Mouse (Mus musculus) ovary, postnatal 10 days (tissue): ENCODE results near the gene Rbfox3.

Experiments used
- DNase-seq: peaks from one replicate; pipeline ENCODE4 v3.0.0; 2022; ENCODE audit warnings: low spot score

The Rbfox3 gene

DNA sequence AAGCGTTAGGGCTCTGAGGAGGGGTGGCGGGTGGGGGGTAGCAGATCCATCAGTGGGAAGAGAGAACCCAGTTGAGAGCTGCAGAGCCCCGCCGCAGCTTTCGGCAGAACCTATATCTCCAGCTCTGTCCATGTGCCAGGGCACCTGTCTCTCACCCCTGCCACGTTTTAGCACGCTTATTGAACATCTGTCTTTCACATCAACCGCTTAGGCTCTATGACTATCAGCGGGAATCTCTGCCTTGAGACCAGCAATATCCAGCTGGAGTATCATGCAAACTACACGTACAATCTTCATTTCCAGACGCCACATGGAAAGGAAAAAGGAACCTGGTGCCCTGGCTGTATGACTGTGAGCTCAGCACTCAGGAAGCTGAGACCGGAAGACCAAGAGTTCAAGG lies 182.6 kb downstream of the Rbfox3 start:
- DNase-seq, result no peak

DNA sequence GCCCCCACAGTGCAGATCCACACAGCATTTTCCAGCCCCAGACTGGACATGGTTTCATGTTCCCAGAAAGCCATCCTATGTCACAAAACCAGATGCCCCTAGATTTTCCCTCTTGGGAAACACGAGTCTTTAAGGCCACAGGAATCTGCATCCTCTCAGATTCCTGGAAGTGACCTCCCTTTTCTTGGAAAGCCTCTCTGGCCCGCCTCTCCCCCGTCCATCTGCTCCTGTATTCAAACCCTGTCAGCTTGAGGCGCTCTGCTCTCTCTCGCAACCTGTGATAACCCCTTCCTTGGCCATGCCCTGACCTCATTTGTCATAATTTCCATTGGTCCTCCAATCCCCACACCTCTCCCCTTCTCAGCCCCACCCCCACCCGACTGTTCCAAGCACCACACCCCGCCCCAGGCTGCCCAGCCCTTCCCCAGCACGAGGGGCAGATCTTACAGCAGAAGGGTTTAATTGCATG lies 183.3 kb downstream of the Rbfox3 start:
- no peak for DNase-seq

DNA sequence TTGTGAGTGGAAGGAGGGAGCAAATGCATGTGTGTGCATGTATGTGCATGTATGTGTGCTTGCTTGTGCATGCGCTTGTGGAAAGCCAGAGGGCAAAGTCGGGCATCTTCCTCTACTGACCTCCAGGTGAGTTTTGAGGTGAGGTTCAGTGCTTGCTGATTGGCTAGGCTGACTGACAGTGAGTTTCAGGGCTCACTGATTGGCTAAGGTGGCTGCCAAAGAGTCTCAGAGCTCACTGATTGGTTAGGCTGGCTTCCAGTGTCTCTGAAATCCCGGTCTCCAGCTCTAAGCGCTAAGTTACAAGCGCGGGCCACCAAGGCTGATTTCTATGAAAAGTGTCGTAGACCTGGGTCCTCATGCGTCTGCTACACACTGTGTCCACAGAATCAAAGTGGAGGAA lies 185.0 kb downstream of the Rbfox3 start:
- no peak for DNase-seq

DNA sequence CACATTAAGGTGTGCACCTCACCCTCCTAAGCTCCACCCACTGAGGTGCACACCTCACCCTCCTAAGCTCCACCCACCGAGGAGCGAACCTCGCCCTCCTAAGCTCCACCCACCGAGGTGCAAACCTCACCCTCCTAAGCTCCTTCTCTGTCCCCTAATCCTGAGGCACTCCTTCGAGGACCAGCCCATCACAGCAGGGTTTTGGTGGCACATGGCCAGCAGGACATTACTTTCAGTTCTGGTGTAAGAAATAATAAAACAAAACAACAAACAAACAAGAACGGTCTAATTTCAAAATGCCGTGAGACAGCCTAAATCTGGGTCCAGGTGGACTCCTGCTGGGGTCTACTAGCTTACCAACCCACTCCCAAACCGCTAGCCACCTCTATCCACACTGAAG lies 187.0 kb downstream of the Rbfox3 start:
- DNase-seq, result no peak

DNA sequence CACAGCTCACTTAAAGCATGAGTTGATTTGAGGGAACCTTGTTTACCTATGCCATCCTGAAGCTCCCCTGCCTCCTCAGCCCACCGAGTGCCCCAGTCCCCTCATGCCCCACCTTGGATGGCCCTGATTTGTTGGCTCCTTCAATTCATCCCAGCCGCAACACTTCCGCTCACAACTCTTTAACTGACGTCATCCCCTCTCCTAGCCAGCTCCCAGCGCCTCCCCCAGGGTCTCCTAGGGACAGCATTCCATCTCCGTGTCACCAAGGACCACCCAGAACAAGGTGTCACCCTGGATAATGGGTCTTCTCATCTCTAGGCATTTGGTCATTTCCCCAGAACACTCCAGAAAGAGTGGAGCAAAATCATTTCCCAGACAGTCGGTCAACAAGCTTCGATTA lies 188.2 kb downstream of the Rbfox3 start:
- DNase-seq, result no peak

DNA sequence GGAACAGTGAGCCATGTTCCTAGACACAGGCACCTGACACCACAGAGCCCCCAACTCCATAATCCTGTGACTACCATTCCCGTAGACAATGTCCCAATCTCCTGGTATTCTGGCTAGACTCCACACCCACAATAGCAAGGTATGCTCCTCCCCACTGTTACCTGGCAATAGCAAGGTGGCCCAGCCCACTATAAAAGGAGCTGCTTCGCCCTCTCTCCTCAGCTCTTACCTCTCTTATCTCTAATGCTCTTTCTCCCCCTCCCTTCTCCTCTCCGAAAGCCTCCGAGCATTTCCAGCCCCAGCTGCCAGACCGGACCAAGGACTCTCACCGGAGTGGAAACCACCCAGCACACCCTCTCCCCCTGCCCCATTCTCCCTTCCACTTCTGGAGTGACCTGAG lies 189.5 kb downstream of the Rbfox3 start:
- DNase-seq, result no peak

DNA sequence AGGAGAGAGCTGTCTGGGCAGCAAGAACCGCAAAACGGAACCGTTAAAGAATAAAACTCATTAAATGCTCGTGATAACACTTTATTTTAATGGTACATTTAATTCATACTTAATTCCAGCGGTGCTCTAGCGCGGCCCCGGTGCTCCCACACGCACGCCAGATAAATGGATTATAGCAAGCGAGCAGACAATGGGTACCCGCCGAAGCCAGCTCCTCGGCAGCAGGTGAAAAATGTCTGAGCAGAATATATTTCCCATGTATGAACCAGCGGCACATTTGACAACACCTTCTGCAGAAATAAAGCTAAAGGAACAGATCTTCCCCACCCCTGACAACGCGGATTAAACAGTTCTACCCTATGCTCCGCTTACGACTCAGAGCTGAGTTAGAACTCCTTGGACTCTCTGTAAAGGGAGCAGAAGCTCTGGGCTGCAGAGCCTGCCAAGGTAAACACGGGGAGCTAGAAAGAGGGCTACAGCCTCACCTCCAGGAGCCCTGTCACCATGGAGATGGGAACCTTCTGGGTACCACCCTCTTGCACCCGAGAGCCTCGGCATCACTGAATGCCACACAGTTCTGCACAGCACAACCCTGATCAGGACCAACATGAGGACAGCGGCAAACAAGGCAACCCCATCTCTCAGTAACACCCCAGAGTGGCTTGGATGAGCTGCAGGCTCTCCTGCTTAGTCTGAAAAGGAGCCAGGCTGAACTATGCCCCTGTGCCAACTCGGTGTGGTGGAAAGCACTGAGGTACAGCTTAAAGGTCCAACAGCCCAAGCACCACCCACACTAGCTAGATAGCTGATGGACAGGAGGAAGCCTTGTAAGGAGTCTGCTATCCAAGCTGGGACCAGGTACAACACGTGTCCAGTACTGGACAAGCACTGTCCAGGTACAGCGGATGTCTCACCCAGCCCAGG lies 196.5 kb downstream of the Rbfox3 start:
- no peak for DNase-seq

DNA sequence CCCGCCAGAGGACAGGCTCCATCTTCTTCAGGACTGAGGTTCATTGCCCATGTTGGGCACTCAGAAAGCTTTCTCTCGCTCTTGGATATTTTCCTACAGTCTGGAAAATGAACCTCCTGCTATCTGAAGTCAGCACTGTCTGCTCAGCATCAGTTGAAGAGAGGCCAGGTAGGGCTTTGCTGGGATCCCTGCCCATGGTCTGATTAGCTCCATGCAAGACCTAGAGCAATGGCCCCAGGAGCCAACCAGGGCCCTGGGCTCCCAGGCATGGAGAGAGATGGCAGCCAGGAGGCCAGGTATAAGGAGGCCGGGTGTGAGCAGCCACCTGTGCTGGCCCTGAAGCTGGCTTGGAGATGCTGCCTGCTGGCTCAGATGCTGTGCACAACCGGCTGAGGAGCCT lies 198.6 kb downstream of the Rbfox3 start:
- DNase-seq, result no peak

DNA sequence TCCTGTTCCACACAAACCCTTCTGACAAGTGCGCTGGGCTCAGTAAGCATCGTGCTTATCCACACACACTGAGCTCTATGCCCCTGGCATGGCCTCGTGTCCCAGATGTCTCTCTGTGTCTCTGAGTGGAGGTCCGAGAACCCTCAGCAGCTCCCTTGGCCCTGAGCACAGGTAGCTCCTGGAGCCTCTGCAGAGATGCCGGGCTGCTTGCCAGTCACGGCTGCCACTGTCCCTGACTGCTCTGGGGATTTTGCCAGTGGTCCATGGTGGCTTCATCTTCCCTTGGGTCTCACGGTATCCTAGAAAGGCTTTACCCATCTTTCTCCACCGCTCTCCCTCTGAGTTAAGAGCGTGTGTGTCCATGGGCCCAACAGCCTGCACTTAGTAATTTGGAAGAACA lies 199.3 kb downstream of the Rbfox3 start:
- no peak for DNase-seq

DNA sequence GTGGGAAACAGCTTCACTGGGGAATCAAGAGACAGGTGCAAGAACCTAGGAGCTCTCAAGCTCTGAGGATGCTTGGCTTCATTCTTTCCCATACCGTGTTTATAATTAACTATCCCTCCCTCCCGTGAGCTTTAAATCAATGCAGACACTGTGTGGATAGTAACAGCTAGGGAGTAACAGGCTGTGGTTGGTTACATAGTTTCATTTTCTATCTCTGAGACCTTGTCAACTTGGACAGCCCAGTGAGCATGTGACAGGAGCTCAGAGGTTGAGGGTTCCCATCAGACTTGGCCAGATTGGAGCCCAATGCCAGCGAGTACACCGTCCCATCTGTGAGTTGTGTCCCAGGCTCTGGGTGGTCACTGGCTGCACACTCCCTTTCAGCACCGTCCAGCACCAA lies 201.4 kb downstream of the Rbfox3 start:
- DNase-seq, result no peak

DNA sequence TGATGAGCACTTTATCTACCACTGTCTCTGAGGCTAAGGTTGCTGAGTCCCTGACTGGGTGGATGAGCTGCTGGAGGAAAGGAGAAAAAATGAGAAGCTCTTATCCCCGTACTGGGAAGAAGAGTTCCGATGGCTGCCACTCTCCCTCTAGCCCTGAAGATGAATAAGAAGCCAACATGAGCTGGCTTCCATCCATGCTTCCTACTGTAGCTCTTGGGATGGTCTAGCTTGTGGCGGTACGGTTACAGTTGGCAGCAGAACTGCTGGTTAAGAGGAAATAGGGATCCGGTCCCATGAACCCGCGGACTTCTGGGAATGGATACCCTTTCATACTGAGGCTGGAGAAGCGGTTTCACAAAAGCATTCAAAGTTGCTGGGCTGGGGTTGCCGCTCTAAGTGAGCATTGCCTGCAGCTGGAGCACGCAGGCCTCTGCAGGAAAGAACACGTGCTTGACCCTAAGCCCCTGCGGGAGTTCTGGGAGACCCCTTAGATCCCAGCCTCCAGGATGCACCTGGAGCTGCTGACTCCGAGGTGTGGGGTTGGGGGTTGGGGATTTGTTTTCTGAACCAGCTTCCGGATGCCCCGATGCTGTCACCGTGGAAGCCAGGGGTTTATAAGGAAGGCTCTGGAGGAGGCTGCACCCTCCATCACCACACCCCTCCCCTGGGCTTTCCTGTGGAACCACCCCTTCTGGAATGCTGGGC lies 215.0 kb downstream of the Rbfox3 start:
- no peak for DNase-seq

DNA sequence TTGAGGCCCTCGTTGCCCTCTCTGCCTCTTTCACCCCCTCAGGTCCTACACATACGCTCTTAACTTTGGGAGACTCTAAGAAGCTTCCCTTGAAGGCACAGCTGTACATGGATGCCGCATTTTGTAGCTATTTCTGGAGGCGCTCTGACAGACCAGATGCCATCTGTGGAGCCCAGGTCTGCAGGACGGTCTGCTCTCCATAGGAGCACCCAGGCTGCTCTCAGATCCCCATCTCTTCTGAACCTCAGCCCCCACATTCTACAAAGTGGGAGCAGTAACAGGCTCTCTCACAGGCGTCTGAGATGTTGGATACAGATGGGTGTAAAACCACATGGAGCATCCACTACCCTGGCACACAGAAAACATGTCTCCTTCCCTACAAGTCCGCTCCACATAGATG lies 218.1 kb downstream of the Rbfox3 start:
- no peak for DNase-seq

DNA sequence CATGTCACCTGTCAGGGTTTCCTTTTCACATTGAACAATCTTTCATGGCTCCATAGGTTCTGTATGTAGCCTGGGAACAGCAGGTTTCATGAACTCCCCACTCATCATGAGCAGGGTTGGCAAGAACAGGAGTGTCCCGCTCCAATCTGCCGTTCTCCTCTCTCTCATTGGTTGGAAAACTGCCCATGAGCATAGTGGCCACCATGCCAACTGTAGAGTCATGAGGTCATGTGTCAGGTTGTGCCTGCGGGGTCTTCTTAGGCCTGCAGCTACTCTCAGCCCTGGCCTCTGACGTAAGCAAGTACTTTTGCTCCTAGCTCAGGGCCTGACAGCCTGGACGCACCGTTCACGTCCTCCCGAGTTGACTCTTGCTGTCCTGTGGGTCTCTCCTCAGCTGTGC lies 221.1 kb downstream of the Rbfox3 start:
- DNase-seq, result no peak

DNA sequence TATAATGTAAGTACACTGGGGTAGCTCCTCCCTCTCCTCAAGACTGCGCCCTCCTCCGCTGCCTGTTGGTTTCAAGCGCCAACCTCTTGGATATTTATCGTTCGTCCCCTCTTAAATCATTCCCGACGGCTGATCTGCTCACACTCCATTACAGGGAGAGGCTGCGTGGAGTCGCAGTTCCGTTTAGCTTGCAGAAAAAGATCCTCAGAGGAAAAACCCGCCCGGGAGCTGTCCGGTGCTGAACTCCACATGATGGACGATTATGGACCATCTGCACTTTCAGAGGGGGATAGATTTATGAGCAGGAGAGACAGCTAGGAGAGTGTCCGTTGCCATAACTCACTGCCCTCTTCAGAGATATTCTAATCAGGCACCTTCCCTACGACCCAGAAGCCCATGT lies 226.0 kb downstream of the Rbfox3 start:
- no peak for DNase-seq

DNA sequence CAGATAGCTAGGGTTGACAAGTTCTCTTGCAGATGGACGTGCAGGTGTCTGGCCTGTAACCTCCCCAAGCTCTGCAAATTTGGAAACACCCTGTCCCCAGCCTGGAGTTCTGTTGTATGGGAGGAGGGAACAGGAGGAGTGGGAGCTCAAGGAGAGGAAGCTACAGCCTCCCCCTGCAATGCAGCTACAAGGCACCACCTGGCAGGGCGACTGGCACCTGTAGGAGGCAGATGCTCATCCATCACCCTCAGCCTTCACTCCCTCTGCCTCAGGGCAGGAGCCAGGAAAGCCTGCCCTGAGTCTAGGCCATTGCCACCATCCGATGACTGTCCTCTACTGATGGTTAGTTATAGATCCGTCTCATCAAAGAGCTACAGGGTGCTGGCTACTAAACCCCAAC lies 226.7 kb downstream of the Rbfox3 start:
- DNase-seq, result no peak

DNA sequence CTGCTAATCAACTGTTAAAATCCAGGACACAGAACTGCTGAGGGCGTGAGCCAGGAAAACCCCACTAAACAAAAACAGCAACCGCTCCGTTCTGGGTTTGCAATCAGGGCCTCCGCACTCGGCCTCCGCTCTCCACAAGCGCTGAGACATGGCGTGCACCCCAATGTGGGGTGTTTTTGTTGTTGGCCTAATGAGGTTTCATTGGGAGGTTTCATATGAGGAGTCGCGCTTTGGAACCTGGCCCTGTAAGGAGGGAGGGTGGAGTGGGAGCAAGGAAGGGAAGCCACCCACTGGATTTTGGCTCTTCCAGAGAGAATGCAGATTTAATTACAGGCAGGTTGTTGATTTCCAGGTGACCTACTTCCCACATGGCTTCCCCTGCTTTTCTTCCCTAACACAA lies 230.7 kb downstream of the Rbfox3 start:
- no peak for DNase-seq

DNA sequence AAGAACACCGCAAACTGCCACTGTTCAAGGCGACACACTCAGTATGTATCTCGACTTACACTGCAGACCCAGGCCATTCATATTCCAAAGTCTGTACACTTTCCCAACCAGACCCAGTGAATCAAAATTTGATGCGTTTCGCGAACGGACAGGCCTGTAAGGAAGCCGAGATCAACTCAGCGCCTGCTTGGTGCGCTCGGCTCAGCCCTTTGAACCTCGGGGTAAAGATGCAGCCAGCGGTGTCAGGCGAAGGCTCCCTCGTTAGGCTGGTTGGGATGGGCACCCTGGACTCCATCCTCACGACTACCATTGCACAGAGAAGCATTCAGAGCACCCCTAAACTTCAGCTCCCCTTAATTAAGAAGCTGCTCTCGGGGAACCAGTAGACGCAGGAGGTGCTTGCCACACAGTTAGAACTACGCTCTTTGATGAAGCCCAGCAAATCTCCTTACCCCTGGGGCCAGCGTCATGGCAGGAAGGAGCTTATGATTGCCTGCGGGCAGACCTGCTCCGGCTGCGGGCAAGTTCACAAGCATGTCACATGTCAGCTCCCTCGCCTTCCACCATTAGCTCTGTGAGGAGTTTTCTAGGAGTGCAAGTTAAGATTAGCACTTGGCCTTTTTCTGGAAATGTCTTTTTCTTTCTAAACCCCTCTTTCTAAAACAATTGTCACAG lies 231.5 kb downstream of the Rbfox3 start:
- no peak for DNase-seq

DNA sequence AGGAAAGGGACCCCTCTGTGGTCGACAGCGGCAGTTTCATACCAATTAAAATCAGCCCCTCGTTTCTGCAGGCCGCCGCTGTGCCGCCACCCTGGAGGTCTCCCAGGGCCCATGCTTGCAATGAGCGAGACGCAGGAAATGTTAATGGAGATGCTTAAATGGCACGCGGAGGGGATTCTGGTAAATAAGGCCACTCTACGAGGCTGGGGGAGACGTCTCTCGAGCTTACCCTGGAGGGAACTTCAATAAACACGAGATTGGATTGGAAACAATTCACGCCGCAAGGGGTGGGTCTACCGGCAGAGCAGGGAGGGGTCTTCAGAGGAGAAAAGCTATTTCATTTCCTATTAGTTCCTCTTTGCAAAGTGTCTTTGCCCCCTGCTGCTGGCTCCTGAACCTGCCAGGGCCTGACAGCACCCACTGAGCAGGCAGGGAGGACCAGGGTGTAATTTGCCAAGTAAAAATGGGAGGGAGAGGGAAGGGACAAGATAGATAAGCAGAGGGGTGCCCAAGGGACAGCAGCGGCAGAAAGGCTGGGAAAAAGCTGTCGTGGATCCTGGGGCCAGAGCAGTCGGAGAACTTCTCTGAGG lies 232.8 kb downstream of the Rbfox3 start:
- DNase-seq, result no peak

DNA sequence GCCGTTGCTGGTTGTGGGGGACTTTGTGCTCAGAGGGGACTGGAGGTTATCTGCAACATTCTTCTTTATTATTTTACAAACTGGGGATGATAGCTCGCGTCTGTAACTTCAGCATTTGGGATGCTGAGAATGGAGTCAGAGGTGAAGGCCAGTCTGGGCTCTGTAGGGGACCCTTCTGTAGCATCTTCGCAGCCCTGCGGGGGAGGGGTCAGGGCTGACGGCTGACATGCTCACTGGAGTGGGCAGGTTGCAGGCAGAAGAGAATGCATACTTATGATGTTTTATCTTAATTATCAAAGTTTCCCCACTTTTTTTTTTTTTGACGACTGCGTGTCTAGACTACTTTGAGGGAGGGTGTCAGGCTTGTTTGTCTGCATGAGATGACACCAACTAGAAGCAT lies 234.1 kb downstream of the Rbfox3 start:
- no peak for DNase-seq

DNA sequence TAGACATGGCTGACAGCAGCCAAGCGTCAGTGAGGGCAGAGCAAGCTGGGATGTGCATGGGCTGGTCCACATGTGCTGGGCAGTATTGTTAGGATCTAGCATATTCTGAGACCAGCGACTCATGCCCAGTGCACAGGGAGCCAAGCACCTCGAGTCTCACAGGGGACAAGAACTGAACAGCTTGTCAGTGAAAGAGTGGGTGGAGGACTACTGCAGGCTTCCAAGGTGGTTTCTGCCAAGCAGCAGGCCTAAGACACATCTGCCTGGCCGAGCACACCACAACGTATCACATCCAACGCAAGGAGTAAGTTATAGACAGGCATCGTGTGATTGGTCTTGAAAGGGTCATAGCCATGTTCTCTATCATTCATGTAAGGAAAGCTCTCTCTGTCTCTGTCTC lies 235.0 kb downstream of the Rbfox3 start:
- DNase-seq, result no peak

DNA sequence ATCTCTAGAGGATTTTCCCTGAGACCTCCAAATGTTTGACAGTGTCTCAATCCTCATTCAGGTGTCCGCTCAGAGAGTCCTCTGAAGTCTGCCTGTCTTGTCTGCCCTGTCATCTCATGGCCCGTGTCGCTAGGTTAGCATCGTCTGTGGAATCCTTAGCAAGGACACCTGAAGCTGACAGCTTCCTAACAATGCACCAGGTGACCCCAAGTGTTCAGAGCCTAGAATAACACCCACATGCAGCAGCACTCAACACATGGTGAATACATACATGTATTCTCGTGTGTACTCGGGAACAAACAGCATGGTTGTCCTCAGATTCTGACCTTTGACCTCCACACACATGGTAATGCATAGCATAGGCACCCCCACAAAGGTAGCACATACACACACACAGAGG lies 239.4 kb downstream of the Rbfox3 start:
- no peak for DNase-seq

DNA sequence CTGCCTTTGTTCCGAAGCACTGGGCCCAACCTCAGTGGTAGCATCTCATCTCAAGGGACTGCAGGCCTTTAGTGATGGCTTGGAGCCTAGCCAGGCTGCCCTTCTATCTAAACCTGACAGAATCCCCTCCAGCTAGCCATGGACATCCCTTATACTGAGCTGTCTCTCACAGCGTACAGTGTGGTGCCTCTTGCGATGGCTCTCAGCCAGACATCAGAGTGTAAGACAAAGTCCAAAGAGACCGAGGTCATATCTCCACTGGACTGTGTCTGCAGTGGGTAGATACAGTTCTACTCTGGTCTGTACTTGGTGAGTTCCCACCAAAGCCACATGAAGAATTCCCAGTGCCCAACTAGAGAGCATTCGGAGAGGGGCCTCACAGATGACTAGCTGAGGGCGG lies 240.2 kb downstream of the Rbfox3 start:
- no peak for DNase-seq

DNA sequence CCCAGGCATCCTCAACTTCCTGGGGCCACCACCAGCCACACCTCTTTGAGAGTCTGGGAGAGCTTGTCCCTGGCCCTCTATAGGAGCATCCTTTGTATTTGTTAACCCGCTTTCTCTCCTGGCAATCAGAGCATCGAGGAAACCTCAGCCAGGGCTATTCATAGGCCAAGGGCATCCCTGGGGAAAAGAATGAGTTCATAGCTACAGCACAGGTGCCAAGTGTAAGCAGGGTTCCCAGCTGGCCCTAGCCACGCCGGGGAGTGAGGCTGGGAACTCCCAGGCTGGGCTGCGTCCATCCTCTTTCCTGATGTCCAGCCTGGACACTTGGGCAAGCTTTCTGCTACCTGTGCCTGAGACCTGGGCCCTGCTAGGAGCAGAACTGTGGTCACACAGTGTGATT lies 241.6 kb downstream of the Rbfox3 start:
- no peak for DNase-seq
